Mouse (Mus musculus): ENCODE measurements at regions not wholly inside any gene's neighbourhood (a gene's known extent, or its start where the extent isn't known, plus 50 kb on each side); places are given as distances from the start of the nearest gene placed in this dataset.
"Not testable (repeated sequence)": the region's sequence is repeated elsewhere in the genome, so short reads cannot be mapped to it uniquely, and the experiment has no call there.

- no peak for DNase-seq (ENCODE audit: low read depth, low spot score)
- Histone ChIP-seq H3K27me3 (ENCODE audit: control insufficient read depth, insufficient read depth, low read length, poor library complexity, severe bottlenecking) (no peaks in the 10 kb centered on the region), H3K36me3 (ENCODE audit: control insufficient read depth, insufficient read depth, low read length, poor library complexity, severe bottlenecking) (no peaks in the 10 kb centered on the region)
Observed at GRCm38 (mm10) chr6:140816359-140816758, 87.3 kb downstream of the Gm11077 start.

DNA sequence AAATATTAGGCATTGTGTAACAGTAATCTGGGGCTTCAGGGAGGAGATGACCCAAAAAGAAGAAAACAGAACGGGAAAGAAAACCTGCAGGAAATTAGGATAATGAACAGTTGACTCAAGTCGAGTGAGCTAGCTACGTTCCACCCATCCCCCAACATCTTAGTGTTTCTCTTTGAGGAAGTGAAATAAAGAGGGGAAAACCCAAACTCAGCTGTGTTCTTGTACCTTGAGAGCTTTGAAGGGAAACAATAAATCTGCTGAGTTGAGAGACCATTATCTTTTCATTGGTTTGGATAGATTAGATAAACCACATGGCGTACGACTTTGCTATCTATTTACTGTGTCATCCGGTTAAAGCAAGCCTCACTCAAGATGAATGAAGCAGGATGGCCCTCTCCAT is 87.7 kb downstream of the Gm11077 start:
- no peaks in the 10 kb centered on the region for H3K36me3 ChIP-seq (ENCODE audit: control insufficient read depth, insufficient read depth, low read length, poor library complexity, severe bottlenecking)
- no peaks in the 10 kb centered on the region for H3K27me3 ChIP-seq (ENCODE audit: control insufficient read depth, insufficient read depth, low read length, poor library complexity, severe bottlenecking)
- peak; percentile 90 for DNase-seq (ENCODE audit: low read depth, low spot score)

DNA sequence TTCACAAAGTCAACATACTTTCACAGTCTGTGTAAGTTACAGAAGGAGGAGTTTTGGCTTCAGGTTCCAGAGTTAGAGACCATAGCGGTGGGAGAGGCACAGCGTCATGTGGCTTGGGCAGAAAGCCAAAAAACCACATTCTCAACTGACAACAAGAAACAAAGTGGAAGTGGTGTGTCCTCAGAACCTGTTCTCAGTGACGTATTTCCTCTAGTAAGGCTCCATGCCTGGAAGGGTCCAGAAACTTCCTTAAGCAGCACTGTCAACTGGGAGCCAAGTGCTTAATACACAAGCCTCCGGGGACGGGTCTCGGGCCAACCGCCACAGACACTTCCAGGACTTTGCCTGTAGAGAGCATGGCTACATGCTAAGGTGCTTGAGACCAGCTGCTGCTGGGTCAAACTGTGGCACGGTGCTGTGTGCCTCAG is 90.4 kb downstream of the Gm11077 start:
- peak; percentile 85 for DNase-seq (ENCODE audit: low read depth, low spot score)
- Histone ChIP-seq H3K36me3 (ENCODE audit: control insufficient read depth, insufficient read depth, low read length, poor library complexity, severe bottlenecking) (no peaks in the 10 kb centered on the region), H3K27me3 (ENCODE audit: control insufficient read depth, insufficient read depth, low read length, poor library complexity, severe bottlenecking) (no peaks in the 10 kb centered on the region)

GRCm38 (mm10) chr6:140826522-140826921 is 97.4 kb downstream of the Gm11077 start:
- DNase-seq (ENCODE audit: low read depth, low spot score): no peak

DNA sequence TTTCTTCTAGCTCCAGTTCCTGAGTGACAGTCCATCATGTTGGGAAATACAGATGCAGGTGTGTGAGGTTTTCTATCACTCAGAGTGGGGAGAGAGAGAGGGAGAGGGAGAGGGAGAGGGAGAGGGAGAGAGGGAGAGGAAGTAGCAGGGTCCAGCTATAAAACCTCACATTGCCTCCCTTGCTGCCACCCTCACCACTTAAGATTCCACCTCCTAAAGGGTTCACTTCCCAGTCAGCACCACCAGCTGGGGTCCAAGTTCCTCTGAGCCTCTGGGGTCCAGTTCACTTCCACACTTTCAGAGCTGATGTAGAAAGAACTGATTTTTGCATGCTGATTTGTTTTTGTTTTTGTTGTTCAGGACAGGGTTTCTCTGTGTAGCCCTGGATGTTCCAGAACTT is 98.6 kb downstream of the Gm11077 start:
- DNase-seq (ENCODE audit: low read depth, low spot score): no peak
- Histone ChIP-seq H3K36me3 (ENCODE audit: control insufficient read depth, insufficient read depth, low read length, poor library complexity, severe bottlenecking) (no peaks in the 10 kb centered on the region), H3K27me3 (ENCODE audit: control insufficient read depth, insufficient read depth, low read length, poor library complexity, severe bottlenecking) (no peaks in the 10 kb centered on the region)

More at GRCm38 (mm10) chr6:140826522-140826921, 97.4 kb downstream of the Gm11077 start:
- Histone ChIP-seq H3K27me3 (ENCODE audit: control insufficient read depth, insufficient read depth, low read length, poor library complexity, severe bottlenecking) (no peaks in the 10 kb centered on the region), H3K36me3 (ENCODE audit: control insufficient read depth, insufficient read depth, low read length, poor library complexity, severe bottlenecking) (no peaks in the 10 kb centered on the region)

DNA sequence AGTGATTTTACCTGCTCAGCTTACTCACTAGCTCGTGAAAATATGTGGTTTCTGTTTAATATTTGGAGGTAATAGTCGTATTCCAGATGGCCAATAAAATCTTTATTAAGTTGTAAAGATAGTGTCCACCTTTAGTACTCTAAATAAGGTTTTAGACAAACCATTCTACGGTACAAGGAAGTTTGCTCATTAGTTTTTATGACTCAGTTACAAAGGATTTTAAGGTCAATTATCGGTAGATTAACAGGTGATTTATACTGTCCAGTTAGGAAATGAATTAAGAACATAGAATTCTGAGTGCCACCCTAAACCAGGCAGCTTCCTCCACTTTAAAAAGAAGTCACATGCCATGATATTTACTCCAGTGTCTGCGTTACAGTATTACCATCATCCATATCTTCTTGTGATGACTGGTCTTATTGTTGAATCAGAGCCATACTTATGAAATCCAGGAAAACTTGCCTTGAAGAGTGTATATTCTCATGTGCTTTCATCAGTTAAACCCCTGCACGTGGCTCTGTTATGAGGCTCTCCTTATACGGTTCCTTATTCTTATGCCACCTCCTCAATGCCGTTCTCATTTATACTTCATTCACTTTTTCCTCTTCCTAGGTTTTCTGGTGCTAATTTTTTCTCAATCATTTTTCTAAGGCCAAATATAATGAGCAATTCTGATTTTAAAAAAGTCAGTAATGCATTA is 114.4 kb downstream of the Gm11077 start:
- DNase-seq (ENCODE audit: low read depth, low spot score): no peak
- Histone ChIP-seq H3K27me3 (ENCODE audit: control insufficient read depth, insufficient read depth, low read length, poor library complexity, severe bottlenecking) (no peaks in the 10 kb centered on the region), H3K36me3 (ENCODE audit: control insufficient read depth, insufficient read depth, low read length, poor library complexity, severe bottlenecking) (no peaks in the 10 kb centered on the region)

- H3K27me3 ChIP-seq (ENCODE audit: control insufficient read depth, insufficient read depth, low read length, poor library complexity, severe bottlenecking): no peaks in the 10 kb centered on the region
- H3K36me3 ChIP-seq (ENCODE audit: control insufficient read depth, insufficient read depth, low read length, poor library complexity, severe bottlenecking): no peaks in the 10 kb centered on the region; the same call in 1 of the 2 replicates
- no peak for DNase-seq (ENCODE audit: low read depth, low spot score)
Observed at GRCm38 (mm10) chr6:140847165-140847564, 118.1 kb downstream of the Gm11077 start.

DNA sequence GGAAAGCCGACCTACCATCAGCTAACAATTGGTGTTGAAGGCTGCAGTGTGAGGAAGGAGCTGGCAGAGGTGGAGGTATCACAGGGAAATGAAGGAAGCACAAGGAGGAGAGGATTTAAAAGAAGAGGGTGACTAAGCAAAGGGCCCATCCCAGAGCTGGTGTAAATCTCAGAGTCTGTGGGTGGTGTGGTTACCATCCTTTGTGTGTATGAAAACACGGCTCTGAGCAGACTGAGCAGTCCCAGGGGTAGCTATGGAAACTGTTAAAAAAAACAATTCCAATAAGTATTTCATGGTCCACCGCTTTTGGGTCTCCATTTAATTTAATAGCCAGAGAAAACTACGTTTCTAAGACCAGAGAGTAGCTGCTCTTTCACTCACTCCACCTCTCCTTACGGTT is 123.3 kb downstream of the Gm11077 start:
- no peak for DNase-seq (ENCODE audit: low read depth, low spot score)
- H3K27me3 ChIP-seq (ENCODE audit: control insufficient read depth, insufficient read depth, low read length, poor library complexity, severe bottlenecking): no peaks in the 10 kb centered on the region
- H3K36me3 ChIP-seq (ENCODE audit: control insufficient read depth, insufficient read depth, low read length, poor library complexity, severe bottlenecking): no peaks in the 10 kb centered on the region; the same call in 1 of the 2 replicates

- H3K36me3 ChIP-seq (ENCODE audit: control insufficient read depth, insufficient read depth, low read length, poor library complexity, severe bottlenecking): no peaks in the 10 kb centered on the region; the same call in 1 of the 2 replicates
- DNase-seq (ENCODE audit: low read depth, low spot score): peak; percentile 71
- H3K27me3 ChIP-seq (ENCODE audit: control insufficient read depth, insufficient read depth, low read length, poor library complexity, severe bottlenecking): no peaks in the 10 kb centered on the region
Observed at GRCm38 (mm10) chr6:140853508-140853907, 124.4 kb downstream of the Gm11077 start.

DNA sequence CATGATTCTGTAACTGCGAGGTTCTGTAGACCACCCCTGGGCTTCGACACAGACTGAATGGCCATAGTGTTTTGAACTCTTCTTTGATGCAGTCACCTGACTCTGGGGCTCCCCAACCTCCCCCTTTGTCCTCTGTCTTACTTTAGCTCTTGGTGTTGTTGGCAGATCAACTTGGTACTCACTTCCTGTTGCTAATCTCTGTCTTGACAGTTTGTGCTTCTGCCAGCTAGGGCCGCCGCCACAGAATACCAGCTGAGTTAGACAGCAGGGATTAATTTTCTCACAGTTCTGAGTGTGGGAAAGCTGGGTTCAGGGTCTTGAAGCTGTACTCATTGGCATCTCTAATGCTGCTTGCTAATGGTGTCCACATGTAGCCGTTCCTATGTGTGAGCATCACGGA is 125.6 kb downstream of the Gm11077 start:
- no peaks in the 10 kb centered on the region; the same call in 1 of the 2 replicates for H3K36me3 ChIP-seq (ENCODE audit: control insufficient read depth, insufficient read depth, low read length, poor library complexity, severe bottlenecking)
- H3K27me3 ChIP-seq (ENCODE audit: control insufficient read depth, insufficient read depth, low read length, poor library complexity, severe bottlenecking): no peaks in the 10 kb centered on the region
- DNase-seq (ENCODE audit: low read depth, low spot score): no peak

GRCm38 (mm10) chr6:140856468-140857117 is 127.5 kb downstream of the Gm11077 start:
- Histone ChIP-seq H3K27me3 (ENCODE audit: control insufficient read depth, insufficient read depth, low read length, poor library complexity, severe bottlenecking) (no peaks in the 10 kb centered on the region), H3K36me3 (ENCODE audit: control insufficient read depth, insufficient read depth, low read length, poor library complexity, severe bottlenecking) (no peaks in the 10 kb centered on the region)
- DNase-seq (ENCODE audit: low read depth, low spot score): no peak

DNA sequence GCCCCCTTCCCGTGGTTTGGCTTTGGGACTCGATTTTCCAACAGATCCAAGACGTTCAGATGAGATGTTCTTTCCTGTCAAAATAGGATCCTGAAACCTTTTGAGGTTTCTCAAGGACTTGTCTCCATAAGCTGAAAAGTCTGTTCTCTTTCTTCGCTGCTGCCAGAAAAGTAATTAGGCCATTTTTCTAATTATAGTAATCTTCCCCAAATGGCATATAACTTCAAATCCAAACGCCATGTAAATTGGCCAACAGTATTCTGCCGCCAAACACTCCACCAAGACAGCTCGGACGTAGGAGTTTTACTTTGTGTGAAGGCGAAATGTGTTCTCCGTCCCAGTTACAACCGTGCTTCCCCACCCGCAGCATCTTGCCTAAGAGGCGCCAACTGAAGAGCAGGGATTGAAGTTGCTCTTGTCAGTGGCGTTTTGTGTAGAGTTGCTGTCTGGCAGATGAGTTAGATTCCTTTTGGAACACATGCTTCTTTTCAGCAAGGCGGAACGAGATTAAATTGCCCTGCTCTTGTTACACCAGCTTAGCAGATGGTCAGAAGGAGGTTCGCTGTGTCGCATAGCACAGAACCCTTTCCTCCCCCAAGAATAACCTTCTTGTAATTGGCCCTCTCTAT is 128.1 kb downstream of the Gm11077 start:
- no peak for DNase-seq (ENCODE audit: low read depth, low spot score)
- H3K36me3 ChIP-seq (ENCODE audit: control insufficient read depth, insufficient read depth, low read length, poor library complexity, severe bottlenecking): no peaks in the 10 kb centered on the region

GRCm38 (mm10) chr6:140869523-140869922 is 140.4 kb downstream of the Gm11077 start:
- H3K27me3 ChIP-seq (ENCODE audit: control insufficient read depth, insufficient read depth, low read length, poor library complexity, severe bottlenecking): not testable (repeated sequence)

More for the DNA sequence above, 128.1 kb downstream of the Gm11077 start:
- no peaks in the 10 kb centered on the region for H3K27me3 ChIP-seq (ENCODE audit: control insufficient read depth, insufficient read depth, low read length, poor library complexity, severe bottlenecking)

DNA sequence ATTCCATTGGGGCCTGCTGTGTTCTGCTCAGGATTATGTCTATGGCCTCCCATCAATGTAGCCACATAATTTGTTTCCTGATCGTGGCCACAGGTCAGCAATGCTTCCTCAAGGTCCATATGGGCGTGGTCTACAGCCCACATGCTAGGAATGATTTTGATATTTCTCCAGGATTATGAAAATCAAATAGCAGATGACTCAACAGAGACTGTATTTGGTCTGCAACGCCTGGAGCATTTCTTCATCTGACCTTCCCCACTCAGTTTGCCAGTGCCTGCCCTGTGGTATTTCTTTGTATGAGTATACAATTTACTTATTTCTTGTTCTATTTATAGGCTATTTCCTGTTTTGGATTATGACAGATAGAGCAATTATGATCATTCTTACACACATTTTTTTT is 145.7 kb downstream of the Gm11077 start:
- DNase-seq (ENCODE audit: low read depth, low spot score): no peak
- Histone ChIP-seq H3K36me3 (ENCODE audit: control insufficient read depth, insufficient read depth, low read length, poor library complexity, severe bottlenecking) (no peaks in the 10 kb centered on the region), H3K27me3 (ENCODE audit: control insufficient read depth, insufficient read depth, low read length, poor library complexity, severe bottlenecking) (no peaks in the 10 kb centered on the region)

More at GRCm38 (mm10) chr6:140869523-140869922, 140.4 kb downstream of the Gm11077 start:
- H3K36me3 ChIP-seq (ENCODE audit: control insufficient read depth, insufficient read depth, low read length, poor library complexity, severe bottlenecking); DNase-seq (ENCODE audit: low read depth, low spot score): not testable (repeated sequence)

DNA sequence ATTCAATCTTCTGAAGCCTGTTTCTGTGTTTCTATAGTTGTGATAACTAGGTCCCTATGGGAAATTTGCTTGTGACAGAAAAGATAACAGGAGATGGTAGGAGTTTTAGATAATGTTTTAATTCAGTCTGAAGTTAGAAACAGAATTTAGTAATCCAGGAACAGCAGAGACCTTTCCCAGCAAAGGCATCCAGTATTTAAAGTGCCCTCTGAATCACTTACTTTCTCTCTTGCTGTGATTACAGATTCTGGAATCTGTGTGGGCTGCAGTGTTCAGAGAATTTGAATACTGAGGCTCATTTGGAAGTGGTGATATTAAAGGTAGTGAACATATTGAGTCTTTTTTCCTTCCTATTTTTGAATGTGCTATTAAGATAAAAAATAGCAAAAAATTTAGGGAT is 154.6 kb downstream of the Gm11077 start:
- H3K36me3 ChIP-seq (ENCODE audit: control insufficient read depth, insufficient read depth, low read length, poor library complexity, severe bottlenecking): no peaks in the 10 kb centered on the region
- H3K27me3 ChIP-seq (ENCODE audit: control insufficient read depth, insufficient read depth, low read length, poor library complexity, severe bottlenecking): no peaks in the 10 kb centered on the region
- DNase-seq (ENCODE audit: low read depth, low spot score): no peak

Measured in splenic B cell, adult 2 months (primary cell).